Mouse (Mus musculus) cerebellum, adult 18-20 months (tissue): Measurements from ENCODE around the gene Irf5.
"Not testable (repeated sequence)": the region's sequence is repeated elsewhere in the genome, so short reads cannot be mapped to it uniquely, and the experiment has no call there.

Experiments
- DNase-seq, 2 experiments: peaks; one replicate each; pipeline ENCODE4 v3.0.0; 2021

Gene Irf5

GRCm38 (mm10) chr6:29527361-29528164 is 1.1 kb downstream of the Irf5 start:
- DNase-seq = no peak

GRCm38 (mm10) chr6:29528165-29528505 is 1.7 kb downstream of the Irf5 start:
- DNase-seq = no peak

- no peak for DNase-seq
Measured at GRCm38 (mm10) chr6:29528561-29529443, 2.4 kb downstream of the Irf5 start.

- DNase-seq = no peak
Measured at GRCm38 (mm10) chr6:29529444-29529820, 3.0 kb downstream of the Irf5 start.

GRCm38 (mm10) chr6:29530050-29530449 is 3.6 kb downstream of the Irf5 start:
- DNase-seq = no peak

GRCm38 (mm10) chr6:29535316-29535715 is 8.9 kb downstream of the Irf5 start:
- DNase-seq = peak in 1 of 2 experiments; percentile 11

GRCm38 (mm10) chr6:29536651-29537193 is 10.3 kb downstream of the Irf5 start:
- DNase-seq = peak in 1 of 2 experiments; percentile 15

GRCm38 (mm10) chr6:29537221-29537620 is 10.8 kb downstream of the Irf5 start:
- DNase-seq = peak; percentile 24 to 33

- DNase-seq = no peak
Measured at GRCm38 (mm10) chr6:29539502-29539901, 13.1 kb downstream of the Irf5 start.

- no peak for DNase-seq
Measured at GRCm38 (mm10) chr6:29540223-29540622, 13.8 kb downstream of the Irf5 start.

GRCm38 (mm10) chr6:29540956-29541355 is 14.5 kb downstream of the Irf5 start:
- DNase-seq = no peak

- no peak for DNase-seq
Measured at GRCm38 (mm10) chr6:29545611-29546010, 19.2 kb downstream of the Irf5 start.

GRCm38 (mm10) chr6:29547582-29547981 is 21.2 kb downstream of the Irf5 start:
- no peak for DNase-seq

GRCm38 (mm10) chr6:29548086-29548485 is 21.7 kb downstream of the Irf5 start:
- DNase-seq = no peak

- DNase-seq = no peak
Measured at GRCm38 (mm10) chr6:29552526-29552925, 26.1 kb downstream of the Irf5 start.

- DNase-seq = no peak
Measured at GRCm38 (mm10) chr6:29557112-29557511, 30.7 kb downstream of the Irf5 start.

GRCm38 (mm10) chr6:29576388-29576787 is 50.0 kb downstream of the Irf5 start:
- not testable (repeated sequence) for DNase-seq

- no peak for DNase-seq
Measured at GRCm38 (mm10) chr6:29580770-29581169, 54.3 kb downstream of the Irf5 start.

- DNase-seq = no peak
Measured at GRCm38 (mm10) chr6:29581202-29581601, 54.8 kb downstream of the Irf5 start.
